Mouse (Mus musculus): ENCODE data around the gene Ros1.

DNA sequence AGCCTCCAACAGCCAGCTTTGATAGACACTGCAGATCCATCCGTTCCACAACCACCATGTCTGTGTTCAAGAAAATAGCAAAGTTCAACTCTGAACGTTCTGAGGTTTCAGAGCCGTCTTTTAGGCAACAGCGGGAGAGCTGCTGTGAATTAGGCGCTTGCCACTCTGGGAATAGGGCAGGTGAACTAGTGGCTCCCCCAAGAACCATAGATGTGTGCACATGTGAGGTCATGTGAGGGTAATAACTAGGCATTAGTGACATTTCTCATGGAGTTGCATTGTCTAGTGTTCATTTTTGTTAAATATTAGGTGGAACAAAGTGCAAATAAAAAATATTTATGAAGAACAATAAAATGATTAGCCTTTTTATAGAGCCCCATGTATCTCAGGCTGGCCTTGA is 47.0 kb upstream of the Ros1 start:
- TF ChIP-seq CTCF (IDR thresholded peaks at IDR 0.05): no peak
- no peak for TF ChIP-seq EP300 (IDR thresholded peaks at IDR 0.05)
